Mouse (Mus musculus): Measurements from ENCODE around the gene Evl. TPM values are rescaled to one million over a fixed set of nuclear protein-coding genes. Genes with fewer than 3 reads are reported as not detected.

Gene Evl
- total RNA-seq, 2 experiments from 2014 or later, result 38.1 to 38.9 TPM

Other genes with a start within 250 kb of the Evl start
- gene Hhipl1, start 248.4 kb upstream of the Evl start, total RNA-seq (2015), result not detected in 2 replicates
- gene Hhipl1, start 248.4 kb upstream of the Evl start, total RNA-seq (2017), result not detected in 2 replicates
- gene Cyp46a1, start 220.3 kb upstream of the Evl start, total RNA-seq (2015), result 0.10 and 0.51 TPM in 2 replicates
- not detected in 2 replicates for gene Cyp46a1, start 220.3 kb upstream of the Evl start, total RNA-seq (2017)
- 0.07 TPM in 1 of 2 replicates, not detected in the other for gene Eml1, start 183.8 kb upstream of the Evl start, total RNA-seq (2015)
- not detected in 2 replicates for gene Eml1, start 183.8 kb upstream of the Evl start, total RNA-seq (2017)
- 1.2 TPM in 1 of 2 replicates, not detected in the other for gene Degs2, start 147.6 kb downstream of the Evl start, total RNA-seq (2015)
- 0.79 and 1.1 TPM in 2 replicates for gene Degs2, start 147.6 kb downstream of the Evl start, total RNA-seq (2017)
- gene Yy1, start 238.3 kb downstream of the Evl start, total RNA-seq (2015), result 79.4 and 90.2 TPM in 2 replicates
- gene Yy1, start 238.3 kb downstream of the Evl start, total RNA-seq (2017), result 44.6 and 51.8 TPM in 2 replicates

Data from megakaryocyte progenitor cell, adult 5-6 weeks (primary cell).